Mouse (Mus musculus): ENCODE measurements around the gene Tmem41b. TPM values are rescaled to one million over a fixed set of nuclear protein-coding genes. Genes with fewer than 3 reads are reported as not detected.
A peak's percentile ranks its signal among the peaks of the same experiment; 100 is the strongest.
"Not testable (repeated sequence)": the region's sequence is repeated elsewhere in the genome, so short reads cannot be mapped to it uniquely, and the experiment has no call there.

Tmem41b gene
- polyA plus RNA-seq (2012; rRNA removed), result 57.1 and 59.0 TPM in 2 replicates
- 72.0 and 72.4 TPM in 2 replicates for polyA plus RNA-seq (2014; fragmentation: Nextera tagmentation; extraction: Ambion mirVana)

DNA sequence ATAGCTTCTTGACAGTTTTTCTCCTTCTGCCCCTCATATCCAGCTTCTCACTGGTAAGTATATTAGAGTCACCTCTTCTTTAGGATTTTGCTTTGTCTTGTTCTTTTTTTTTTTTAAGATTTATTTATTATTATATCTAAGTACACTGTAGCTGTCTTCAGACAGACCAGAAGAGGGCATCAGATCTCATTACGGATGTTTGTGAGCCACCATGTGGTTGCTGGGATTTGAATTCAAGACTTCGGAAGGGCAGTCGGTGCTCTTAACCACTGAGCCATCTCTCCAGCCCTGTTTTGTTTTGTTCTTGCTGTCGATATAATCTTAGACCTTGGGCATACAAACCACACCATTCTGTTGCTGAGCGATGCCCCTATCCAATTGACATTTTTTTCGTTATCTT is at the start of gene Tmem41b:
Tmem41b (minus strand) TSS at position 155 of the 400 bp plus-strand sequence.
- Histone ChIP-seq H3K36me3 (ENCODE audit: control insufficient read depth, insufficient read depth, low read length) (peaks cover 15% of the 10 kb centered on the region), H3K4me3 (replicated peaks; ENCODE audit: low read length) (peak within 1 kb of the TSS; percentile 61), H3K9ac (ENCODE audit: low read depth, low read length, severe bottlenecking) (peak within 1 kb of the TSS; percentile 70), H3K4me2 (replicated peaks; ENCODE audit: low read depth, low read length, severe bottlenecking) (peak within 1 kb of the TSS; percentile 76), H3K27ac (replicated peaks; ENCODE audit: low read depth, low read length) (peak within 1 kb of the TSS; percentile 87)
- H3K27me3 ChIP-seq (ENCODE audit: control insufficient read depth, insufficient read depth, low read length); ATAC-seq (ENCODE audit: low FRiP score, low read depth); H3K4me1 ChIP-seq (ENCODE audit: control insufficient read depth, insufficient read depth, low read length); DNase-seq (ENCODE audit: low spot score); H3K9me3 ChIP-seq (ENCODE audit: control insufficient read depth, low read length): not testable (repeated sequence)
- WGBS, result 38% methylated on average over 6 of the region's 6 CpGs

DNA sequence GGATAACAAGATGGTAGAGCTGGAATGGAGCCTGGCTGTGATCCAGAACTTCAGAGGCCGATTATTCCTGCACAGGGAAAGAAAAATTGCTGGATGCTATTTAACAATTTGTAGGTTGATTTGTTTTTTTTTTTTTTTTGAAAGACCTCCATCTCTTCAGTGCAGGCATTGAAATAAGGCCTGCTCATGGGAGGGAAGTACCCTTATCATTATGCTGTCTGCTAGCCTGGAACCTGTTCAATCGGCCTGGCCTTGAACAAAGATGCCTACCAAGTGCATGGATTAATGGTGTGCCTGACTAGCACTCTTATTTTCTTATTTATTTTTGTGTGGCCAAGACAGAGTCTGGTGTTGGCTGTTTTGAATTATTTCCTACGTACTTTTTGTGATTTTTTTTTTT is 43.6 kb upstream of the Tmem41b start:
- H3K9me3 ChIP-seq (ENCODE audit: control insufficient read depth, low read length), result no peaks in the 10 kb centered on the region
- H3K36me3 ChIP-seq (ENCODE audit: control insufficient read depth, insufficient read depth, low read length), result peaks cover 57% of the 10 kb centered on the region
- H3K4me2 ChIP-seq (replicated peaks; ENCODE audit: low read depth, low read length, severe bottlenecking), result no peak overlapping the region
- WGBS, result 81% methylated on average over 3 of the region's 3 CpGs
- H3K27me3 ChIP-seq (ENCODE audit: control insufficient read depth, insufficient read depth, low read length), result no peaks in the 10 kb centered on the region
- no peak for TF ChIP-seq POLR2A (IDR thresholded peaks at IDR 0.05; ENCODE audit: borderline replicate concordance, extremely low read depth, insufficient read depth, insufficient read length)
- no peak overlapping the region for H3K9ac ChIP-seq (ENCODE audit: low read depth, low read length, severe bottlenecking)
- no peaks in the 10 kb centered on the region for H3K4me1 ChIP-seq (ENCODE audit: control insufficient read depth, insufficient read depth, low read length)
- DNase-seq (ENCODE audit: low spot score) (no peak), ATAC-seq (ENCODE audit: low FRiP score, low read depth) (no peak)
- H3K4me3 ChIP-seq (replicated peaks; ENCODE audit: low read length), result no peak overlapping the region
- no peak overlapping the region for H3K27ac ChIP-seq (replicated peaks; ENCODE audit: low read depth, low read length)

DNA sequence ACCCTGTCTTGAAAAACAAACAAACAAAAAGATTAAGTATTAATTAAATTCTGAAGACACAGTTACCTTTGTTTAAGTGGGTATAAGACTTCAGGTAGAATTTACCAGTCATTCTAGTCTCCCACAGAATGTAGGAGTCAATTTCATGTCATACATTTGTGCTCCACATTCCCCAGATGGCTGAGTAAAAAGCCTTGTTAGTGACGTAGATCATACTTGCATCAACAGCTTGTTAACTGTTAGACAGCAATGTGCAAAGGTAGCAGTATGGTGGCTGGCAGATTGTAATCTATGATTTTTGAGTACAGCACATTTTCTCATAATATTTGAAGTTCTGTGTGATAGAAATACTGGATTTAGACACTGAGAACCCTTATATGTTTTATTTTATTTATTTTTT is 42.1 kb upstream of the Tmem41b start:
- no peaks in the 10 kb centered on the region for H3K27me3 ChIP-seq (ENCODE audit: control insufficient read depth, insufficient read depth, low read length)
- no peak for TF ChIP-seq POLR2A (IDR thresholded peaks at IDR 0.05; ENCODE audit: borderline replicate concordance, extremely low read depth, insufficient read depth, insufficient read length)
- no peak overlapping the region for H3K9ac ChIP-seq (ENCODE audit: low read depth, low read length, severe bottlenecking)
- DNase-seq (ENCODE audit: low spot score), result no peak
- no peaks in the 10 kb centered on the region for H3K9me3 ChIP-seq (ENCODE audit: control insufficient read depth, low read length)
- peaks cover 56% of the 10 kb centered on the region for H3K36me3 ChIP-seq (ENCODE audit: control insufficient read depth, insufficient read depth, low read length)
- no peak overlapping the region for H3K4me2 ChIP-seq (replicated peaks; ENCODE audit: low read depth, low read length, severe bottlenecking)
- no peak overlapping the region for H3K27ac ChIP-seq (replicated peaks; ENCODE audit: low read depth, low read length)
- WGBS, result 52% methylated on average over 1 of the region's 1 CpGs
- no peaks in the 10 kb centered on the region for H3K4me1 ChIP-seq (ENCODE audit: control insufficient read depth, insufficient read depth, low read length)
- no peak for ATAC-seq (ENCODE audit: low FRiP score, low read depth)
- H3K4me3 ChIP-seq (replicated peaks; ENCODE audit: low read length), result no peak overlapping the region

DNA sequence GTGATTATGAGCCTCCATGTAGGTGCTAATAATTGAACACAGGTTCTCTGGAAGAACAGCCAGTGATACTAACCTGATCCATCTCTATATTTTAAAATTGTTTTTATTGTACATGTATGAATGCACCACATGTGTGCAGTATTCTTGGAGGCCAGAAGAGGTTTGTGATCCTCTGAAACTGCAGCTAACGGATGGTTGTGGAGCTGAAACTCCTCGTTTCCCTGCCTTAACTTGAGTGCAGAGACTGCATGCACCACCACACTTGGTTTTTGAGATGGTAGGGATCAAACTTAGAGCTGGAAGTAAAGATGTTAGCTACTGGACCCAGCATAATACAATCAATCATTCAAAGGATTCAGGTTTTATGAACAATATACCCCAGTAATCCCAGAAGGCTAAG is 39.9 kb upstream of the Tmem41b start:
- Histone ChIP-seq H3K4me2 (replicated peaks; ENCODE audit: low read depth, low read length, severe bottlenecking) (no peak overlapping the region), H3K27me3 (ENCODE audit: control insufficient read depth, insufficient read depth, low read length) (no peaks in the 10 kb centered on the region), H3K9ac (ENCODE audit: low read depth, low read length, severe bottlenecking) (no peak overlapping the region), H3K4me1 (ENCODE audit: control insufficient read depth, insufficient read depth, low read length) (no peaks in the 10 kb centered on the region), H3K9me3 (ENCODE audit: control insufficient read depth, low read length) (no peaks in the 10 kb centered on the region), H3K27ac (replicated peaks; ENCODE audit: low read depth, low read length) (no peak overlapping the region), H3K36me3 (ENCODE audit: control insufficient read depth, insufficient read depth, low read length) (peaks cover 35% of the 10 kb centered on the region), H3K4me3 (replicated peaks; ENCODE audit: low read length) (no peak overlapping the region)
- WGBS, result 70% methylated on average over 2 of the region's 2 CpGs
- ATAC-seq (ENCODE audit: low FRiP score, low read depth) (no peak), DNase-seq (ENCODE audit: low spot score) (no peak)
- no peak for TF ChIP-seq POLR2A (IDR thresholded peaks at IDR 0.05; ENCODE audit: borderline replicate concordance, extremely low read depth, insufficient read depth, insufficient read length)

DNA sequence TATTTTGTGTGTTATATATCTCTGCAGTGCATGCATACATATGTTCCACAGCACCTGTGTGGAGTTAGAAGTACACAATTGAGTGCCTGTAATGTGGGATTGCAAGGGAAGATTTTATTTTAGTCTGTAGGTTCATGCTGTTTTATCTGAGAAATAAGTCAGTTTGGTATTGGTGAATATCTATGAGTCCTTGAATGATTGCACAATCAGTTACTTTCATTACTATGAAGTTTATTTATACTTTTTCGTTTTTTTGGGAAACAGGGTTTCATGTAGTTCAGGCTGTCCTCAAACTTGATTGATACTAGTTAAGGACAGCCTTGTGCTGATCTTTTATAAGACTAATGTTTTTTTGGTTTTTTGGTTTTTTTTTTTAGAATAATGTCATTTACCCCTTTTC is 36.8 kb upstream of the Tmem41b start:
- no peak overlapping the region for H3K4me2 ChIP-seq (replicated peaks; ENCODE audit: low read depth, low read length, severe bottlenecking)
- no peak overlapping the region for H3K9ac ChIP-seq (ENCODE audit: low read depth, low read length, severe bottlenecking)
- H3K27me3 ChIP-seq (ENCODE audit: control insufficient read depth, insufficient read depth, low read length), result no peaks in the 10 kb centered on the region

More for the DNA sequence above, 36.8 kb upstream of the Tmem41b start:
- no peak for ATAC-seq (ENCODE audit: low FRiP score, low read depth)
- Histone ChIP-seq H3K9me3 (ENCODE audit: control insufficient read depth, low read length) (no peaks in the 10 kb centered on the region), H3K27ac (replicated peaks; ENCODE audit: low read depth, low read length) (no peak overlapping the region), H3K4me3 (replicated peaks; ENCODE audit: low read length) (no peak overlapping the region), H3K36me3 (ENCODE audit: control insufficient read depth, insufficient read depth, low read length) (peaks cover 13% of the 10 kb centered on the region; the same call in 1 of the 2 replicates), H3K4me1 (ENCODE audit: control insufficient read depth, insufficient read depth, low read length) (peaks cover 3% of the 10 kb centered on the region; the same call in 1 of the 2 replicates)
- WGBS, result 97% methylated on average over 1 of the region's 1 CpGs
- TF ChIP-seq POLR2A (IDR thresholded peaks at IDR 0.05; ENCODE audit: borderline replicate concordance, extremely low read depth, insufficient read depth, insufficient read length), result no peak
- DNase-seq (ENCODE audit: low spot score), result no peak

Data from limb, embryonic 14.5 days (tissue).